Mouse (Mus musculus) testis, postnatal 10 days (tissue): ENCODE measurements around the gene Gm6880.
"Not testable (repeated sequence)": the region's sequence is repeated elsewhere in the genome, so short reads cannot be mapped to it uniquely, and the experiment has no call there.

Experiments
- DNase-seq: peaks from one replicate; pipeline ENCODE4 v3.0.0; 2021; ENCODE audit warnings: low spot score

The Gm6880 gene

GRCm38 (mm10) chrX:74481349-74481885, at the start of gene Gm6880:
Gm6880 (minus strand) TSS chrX:74481399.
- DNase-seq = not testable (repeated sequence)

GRCm38 (mm10) chrX:74517461-74517860, 36.3 kb upstream of the Gm6880 start:
- not testable (repeated sequence) for DNase-seq

- DNase-seq = no peak
Observed at GRCm38 (mm10) chrX:74497131-74497530, 15.9 kb upstream of the Gm6880 start.

- no peak for DNase-seq
Observed at GRCm38 (mm10) chrX:74452773-74453172, 28.4 kb downstream of the Gm6880 start.

GRCm38 (mm10) chrX:74451157-74451912, 29.9 kb downstream of the Gm6880 start:
- DNase-seq = no peak
